27 mouse cellular contexts compared by ENCODE assay signal in genomic region chr9:55229010-55229409, GRCm38 (mm10). TPM values are rescaled to one million over a fixed set of nuclear protein-coding genes. Genes with fewer than 3 reads are reported as not detected.
DNase-seq lines count a peak whose midpoint lies in the region; ATAC-seq and TF ChIP-seq lines count a peak whose summit lies in the region.
"Had no signal": no experiment of that assay in that cellular context is flagged by ENCODE, and none has a peak within 500 bp of the region (broad histone marks: within the 10 kb centered on the region; RNA-seq: fewer than 3 reads in every experiment).

No protein-coding gene starts in this region.

- H3K36me3 ChIP-seq in lung, postnatal 0 days (ENCODE audit: insufficient read depth, low read length) = no peaks in the 10 kb centered on the region
- peaks cover 28% of the 10 kb centered on the region for H3K36me3 ChIP-seq in limb, embryonic 10.5 days

- H3K4me3 ChIP-seq in lung, postnatal 0 days (ENCODE audit: low read depth, low read length) = no peak overlapping the region
- no peak overlapping the region for H3K4me3 ChIP-seq in lung, adult 2 months (replicated peaks; ENCODE audit: extremely low read depth, low read depth, low read length)
- no peak overlapping the region for H3K4me3 ChIP-seq in brown adipose tissue, adult 24 weeks (ENCODE audit: insufficient read depth, low read depth, low read length)
- H3K4me3 ChIP-seq in limb, embryonic 10.5 days = no peak overlapping the region
- H3K4me3 ChIP-seq: erythroblast, embryonic 14.5 days; heart, embryonic 12.5 days; hindbrain, embryonic 13.5 days; layer of hippocampus, adult 2 months; neural tube, embryonic 12.5 days had no signal

- TF ChIP-seq POLR2A in lung, adult 2 months (IDR thresholded peaks at IDR 0.05; ENCODE audit: borderline replicate concordance, extremely low read depth, low read depth, low read length) = no peak

- H3K4me2 ChIP-seq in lung, postnatal 0 days (replicated peaks; ENCODE audit: low read depth, low read length) = no peak overlapping the region
- H3K4me2 ChIP-seq: heart, embryonic 12.5 days; hindbrain, embryonic 13.5 days; midbrain, embryonic 11.5 days; neural tube, embryonic 12.5 days had no signal

- WGBS in lung, postnatal 0 days = 57% methylated on average over 10 of the region's 10 CpGs
- 56% methylated on average over 10 of the region's 10 CpGs for WGBS in lung, adult 2 months
- 68% methylated on average over 10 of the region's 10 CpGs for WGBS in limb, embryonic 10.5 days

- TF ChIP-seq CTCF in lung, postnatal 0 days (IDR thresholded peaks at IDR 0.05) = 0 out of 2 replicates have a peak, but pooled peaks have one; percentile 7
- TF ChIP-seq CTCF in lung, adult 2 months (IDR thresholded peaks at IDR 0.05; ENCODE audit: insufficient read depth, low read length) = no peak

- no peak for TF ChIP-seq EP300 in lung, postnatal 0 days (IDR thresholded peaks at IDR 0.05)

- H3K27ac ChIP-seq in lung, postnatal 0 days (ENCODE audit: low read length) = no peak overlapping the region
- peak overlapping the region; percentile 10; the same call in 1 of the 2 replicates for H3K27ac ChIP-seq in brown adipose tissue, adult 24 weeks (replicated peaks; ENCODE audit: low read depth, low read length)
- no peak overlapping the region for H3K27ac ChIP-seq in limb, embryonic 10.5 days
- H3K27ac ChIP-seq: hindbrain, embryonic 13.5 days; layer of hippocampus, adult 2 months; neural tube, embryonic 12.5 days had no signal

- no peak overlapping the region for H3K9ac ChIP-seq in lung, postnatal 0 days (replicated peaks; ENCODE audit: low read depth)
- H3K9ac ChIP-seq: heart, embryonic 12.5 days; hindbrain, embryonic 13.5 days; neural tube, embryonic 12.5 days had no signal

- no peaks in the 10 kb centered on the region for H3K27me3 ChIP-seq in lung, postnatal 0 days (replicated peaks; ENCODE audit: insufficient read depth, low read length)
- H3K27me3 ChIP-seq in limb, embryonic 10.5 days (ENCODE audit: low read depth, poor library complexity, severe bottlenecking) = no peaks in the 10 kb centered on the region
- H3K27me3 ChIP-seq: heart, embryonic 12.5 days; hindbrain, embryonic 13.5 days; neural tube, embryonic 12.5 days had no signal

- ATAC-seq in lung, postnatal 0 days = no peak
- ATAC-seq: midbrain, embryonic 16.5 days had no signal

- no peaks in the 10 kb centered on the region for H3K4me1 ChIP-seq in lung, postnatal 0 days (ENCODE audit: insufficient read depth, low read depth, low read length)
- no peaks in the 10 kb centered on the region for H3K4me1 ChIP-seq in lung, adult 2 months (ENCODE audit: control insufficient read depth, insufficient read depth, low read length)
- H3K4me1 ChIP-seq in brown adipose tissue, adult 24 weeks (ENCODE audit: control insufficient read depth, insufficient read depth, insufficient read length, low read length) = peaks cover 2% of the 10 kb centered on the region; the same call in 1 of the 2 replicates
- no peaks in the 10 kb centered on the region for H3K4me1 ChIP-seq in limb, embryonic 10.5 days
- H3K4me1 ChIP-seq: heart, embryonic 12.5 days; neural tube, embryonic 12.5 days had no signal

- no peaks in the 10 kb centered on the region for H3K9me3 ChIP-seq in lung, postnatal 0 days (ENCODE audit: low read length)
- H3K9me3 ChIP-seq in limb, embryonic 10.5 days (replicated peaks) = no peaks in the 10 kb centered on the region
- H3K9me3 ChIP-seq: heart, embryonic 12.5 days; hindbrain, embryonic 13.5 days; neural tube, embryonic 12.5 days had no signal

- peak; percentile 85 for DNase-seq in heart, adult 11 months
- no peak for DNase-seq in heart, adult 8-10 months (ENCODE audit: low spot score)
- no peak for DNase-seq in lung, postnatal 0 days (ENCODE audit: low spot score)
- no peak for DNase-seq in lung, adult 2 months
- DNase-seq in limb, embryonic 10.5 days (ENCODE audit: low spot score) = no peak
- no peak for DNase-seq in cerebellum, adult 18-20 months
- no peak for DNase-seq in retina, postnatal 1 day
- DNase-seq: adrenal gland, postnatal 14 days; cerebellum, adult 11-12 months; cerebellum, postnatal 10 days; gastrocnemius, postnatal 14 days; heart, adult 18-20 months; heart, postnatal 4 days; kidney, adult 11 months; kidney, postnatal 36 days; lung, adult 18-20 months; lung, postnatal 14 days; right cerebral cortex, postnatal 4 days; thymus, postnatal 4 days had no signal

RNA-seq across cellular contexts. Expression of gene Fbxo22, which starts 20.3 kb away (rescaled TPM):
- 10 to 100 TPM; 31.0 to 34.3 (median 33.3) TPM for total RNA-seq in heart, adult 8-10 months (2022)
- polyA plus RNA-seq in lung, postnatal 0 days (2015; fragmentation: Nextera tagmentation; extraction: Ambion mirVana) = 27.4 and 34.0 TPM in 2 replicates
- 10.0 and 12.5 TPM in 2 replicates for polyA plus RNA-seq in lung, adult 2 months (2012; rRNA removed)
- 19.0 and 21.6 TPM in 2 replicates for polyA plus RNA-seq in brown adipose tissue, adult 24 weeks (2012; ENCODE audit: insufficient read depth, insufficient read length, missing spikeins)
- 72.0 and 74.3 TPM in 2 replicates for polyA plus RNA-seq in limb, embryonic 10.5 days (2016; fragmentation: Nextera tagmentation; extraction: Ambion mirVana)
